Mouse (Mus musculus): Measurements from ENCODE around the gene Tnc. TPM values are rescaled to one million over a fixed set of nuclear protein-coding genes. Genes with fewer than 3 reads are reported as not detected.

Tnc gene
- polyA plus RNA-seq, 1 experiment, result 29.8 TPM

- H3K36me3 ChIP-seq (ENCODE audit: control insufficient read depth, insufficient read depth, low read length), result no peaks in the 10 kb centered on the region
Observed at GRCm38 (mm10) chr4:64000788-64001187, 46.0 kb downstream of the Tnc start.

GRCm38 (mm10) chr4:64000293-64000692, 46.5 kb downstream of the Tnc start:
- TF ChIP-seq CTCF (IDR thresholded peaks at IDR 0.05; ENCODE audit: borderline replicate concordance, control insufficient read depth, extremely low read depth, insufficient read depth, low read length, poor library complexity) (no peak), POLR2A (IDR thresholded peaks at IDR 0.05; ENCODE audit: control insufficient read depth, extremely low read depth, insufficient read depth, low read length, poor library complexity) (no peak)
- Histone ChIP-seq H3K27ac (ENCODE audit: control insufficient read depth, insufficient read depth, low read length) (no peak overlapping the region), H3K27me3 (ENCODE audit: control insufficient read depth, insufficient read depth, low read length) (no peaks in the 10 kb centered on the region), H3K36me3 (ENCODE audit: control insufficient read depth, insufficient read depth, low read length) (no peaks in the 10 kb centered on the region), H3K4me1 (replicated peaks; ENCODE audit: control insufficient read depth, insufficient read depth, low read length) (no peaks in the 10 kb centered on the region), H3K4me3 (ENCODE audit: control insufficient read depth, insufficient read depth, low read length) (no peak overlapping the region)
- 95% methylated on average over 4 of the region's 4 CpGs for WGBS
- no peak for DNase-seq

More at GRCm38 (mm10) chr4:64000788-64001187, 46.0 kb downstream of the Tnc start:
- Histone ChIP-seq H3K27me3 (ENCODE audit: control insufficient read depth, insufficient read depth, low read length) (no peaks in the 10 kb centered on the region), H3K4me3 (ENCODE audit: control insufficient read depth, insufficient read depth, low read length) (no peak overlapping the region), H3K4me1 (replicated peaks; ENCODE audit: control insufficient read depth, insufficient read depth, low read length) (no peaks in the 10 kb centered on the region), H3K27ac (ENCODE audit: control insufficient read depth, insufficient read depth, low read length) (no peak overlapping the region)
- no peak for TF ChIP-seq POLR2A (IDR thresholded peaks at IDR 0.05; ENCODE audit: control insufficient read depth, extremely low read depth, insufficient read depth, low read length, poor library complexity)
- TF ChIP-seq CTCF (IDR thresholded peaks at IDR 0.05; ENCODE audit: borderline replicate concordance, control insufficient read depth, extremely low read depth, insufficient read depth, low read length, poor library complexity), result no peak
- WGBS, result 96% methylated on average over 3 of the region's 3 CpGs
- no peak for DNase-seq

GRCm38 (mm10) chr4:63993462-63994113, 53.2 kb downstream of the Tnc start:
- H3K27me3 ChIP-seq (ENCODE audit: control insufficient read depth, insufficient read depth, low read length), result no peaks in the 10 kb centered on the region
- no peaks in the 10 kb centered on the region for H3K4me1 ChIP-seq (replicated peaks; ENCODE audit: control insufficient read depth, insufficient read depth, low read length)
- DNase-seq, result no peak
- TF ChIP-seq CTCF (IDR thresholded peaks at IDR 0.05; ENCODE audit: borderline replicate concordance, control insufficient read depth, extremely low read depth, insufficient read depth, low read length, poor library complexity), result no peak
- no peak for TF ChIP-seq POLR2A (IDR thresholded peaks at IDR 0.05; ENCODE audit: control insufficient read depth, extremely low read depth, insufficient read depth, low read length, poor library complexity)
- WGBS, result 76% methylated on average over 2 of the region's 2 CpGs
- H3K4me3 ChIP-seq (ENCODE audit: control insufficient read depth, insufficient read depth, low read length), result no peak overlapping the region
- no peak overlapping the region for H3K27ac ChIP-seq (ENCODE audit: control insufficient read depth, insufficient read depth, low read length)
- H3K36me3 ChIP-seq (ENCODE audit: control insufficient read depth, insufficient read depth, low read length), result no peaks in the 10 kb centered on the region

GRCm38 (mm10) chr4:63990216-63990615, 56.6 kb downstream of the Tnc start:
- Histone ChIP-seq H3K27ac (ENCODE audit: control insufficient read depth, insufficient read depth, low read length) (no peak overlapping the region), H3K4me3 (ENCODE audit: control insufficient read depth, insufficient read depth, low read length) (no peak overlapping the region), H3K4me1 (replicated peaks; ENCODE audit: control insufficient read depth, insufficient read depth, low read length) (no peaks in the 10 kb centered on the region), H3K27me3 (ENCODE audit: control insufficient read depth, insufficient read depth, low read length) (no peaks in the 10 kb centered on the region), H3K36me3 (ENCODE audit: control insufficient read depth, insufficient read depth, low read length) (no peaks in the 10 kb centered on the region)
- TF ChIP-seq POLR2A (IDR thresholded peaks at IDR 0.05; ENCODE audit: control insufficient read depth, extremely low read depth, insufficient read depth, low read length, poor library complexity), result no peak
- TF ChIP-seq CTCF (IDR thresholded peaks at IDR 0.05; ENCODE audit: borderline replicate concordance, control insufficient read depth, extremely low read depth, insufficient read depth, low read length, poor library complexity), result no peak
- WGBS, result 93% methylated on average over 1 of the region's 1 CpGs
- DNase-seq, result no peak

GRCm38 (mm10) chr4:63988090-63988489, 58.7 kb downstream of the Tnc start:
- Histone ChIP-seq H3K27me3 (ENCODE audit: control insufficient read depth, insufficient read depth, low read length) (no peaks in the 10 kb centered on the region), H3K27ac (ENCODE audit: control insufficient read depth, insufficient read depth, low read length) (no peak overlapping the region), H3K4me3 (ENCODE audit: control insufficient read depth, insufficient read depth, low read length) (no peak overlapping the region), H3K4me1 (replicated peaks; ENCODE audit: control insufficient read depth, insufficient read depth, low read length) (no peaks in the 10 kb centered on the region), H3K36me3 (ENCODE audit: control insufficient read depth, insufficient read depth, low read length) (no peaks in the 10 kb centered on the region)
- DNase-seq, result no peak
- WGBS, result 94% methylated on average over 5 of the region's 5 CpGs
- TF ChIP-seq POLR2A (IDR thresholded peaks at IDR 0.05; ENCODE audit: control insufficient read depth, extremely low read depth, insufficient read depth, low read length, poor library complexity) (no peak), CTCF (IDR thresholded peaks at IDR 0.05; ENCODE audit: borderline replicate concordance, control insufficient read depth, extremely low read depth, insufficient read depth, low read length, poor library complexity) (no peak)

- H3K27ac ChIP-seq (ENCODE audit: control insufficient read depth, insufficient read depth, low read length), result no peak overlapping the region
- TF ChIP-seq POLR2A (IDR thresholded peaks at IDR 0.05; ENCODE audit: control insufficient read depth, extremely low read depth, insufficient read depth, low read length, poor library complexity) (no peak), CTCF (IDR thresholded peaks at IDR 0.05; ENCODE audit: borderline replicate concordance, control insufficient read depth, extremely low read depth, insufficient read depth, low read length, poor library complexity) (no peak)
- no peak overlapping the region for H3K4me3 ChIP-seq (ENCODE audit: control insufficient read depth, insufficient read depth, low read length)
- H3K36me3 ChIP-seq (ENCODE audit: control insufficient read depth, insufficient read depth, low read length), result no peaks in the 10 kb centered on the region
- no peaks in the 10 kb centered on the region for H3K4me1 ChIP-seq (replicated peaks; ENCODE audit: control insufficient read depth, insufficient read depth, low read length)
- no peak for DNase-seq
- H3K27me3 ChIP-seq (ENCODE audit: control insufficient read depth, insufficient read depth, low read length), result no peaks in the 10 kb centered on the region
Observed at GRCm38 (mm10) chr4:63986576-63986975, 60.2 kb downstream of the Tnc start.

- Histone ChIP-seq H3K4me3 (ENCODE audit: control insufficient read depth, insufficient read depth, low read length) (no peak overlapping the region), H3K27me3 (ENCODE audit: control insufficient read depth, insufficient read depth, low read length) (no peaks in the 10 kb centered on the region), H3K27ac (ENCODE audit: control insufficient read depth, insufficient read depth, low read length) (no peak overlapping the region), H3K4me1 (replicated peaks; ENCODE audit: control insufficient read depth, insufficient read depth, low read length) (no peaks in the 10 kb centered on the region), H3K36me3 (ENCODE audit: control insufficient read depth, insufficient read depth, low read length) (no peaks in the 10 kb centered on the region)
- no peak for DNase-seq
- no peak for TF ChIP-seq CTCF (IDR thresholded peaks at IDR 0.05; ENCODE audit: borderline replicate concordance, control insufficient read depth, extremely low read depth, insufficient read depth, low read length, poor library complexity)
- no peak for TF ChIP-seq POLR2A (IDR thresholded peaks at IDR 0.05; ENCODE audit: control insufficient read depth, extremely low read depth, insufficient read depth, low read length, poor library complexity)
- 89% methylated on average over 8 of the region's 8 CpGs for WGBS
Observed at GRCm38 (mm10) chr4:63983098-63983445, 63.7 kb downstream of the Tnc start.
